Mouse (Mus musculus): ENCODE measurements around the gene Mip.

The Mip gene

DNA sequence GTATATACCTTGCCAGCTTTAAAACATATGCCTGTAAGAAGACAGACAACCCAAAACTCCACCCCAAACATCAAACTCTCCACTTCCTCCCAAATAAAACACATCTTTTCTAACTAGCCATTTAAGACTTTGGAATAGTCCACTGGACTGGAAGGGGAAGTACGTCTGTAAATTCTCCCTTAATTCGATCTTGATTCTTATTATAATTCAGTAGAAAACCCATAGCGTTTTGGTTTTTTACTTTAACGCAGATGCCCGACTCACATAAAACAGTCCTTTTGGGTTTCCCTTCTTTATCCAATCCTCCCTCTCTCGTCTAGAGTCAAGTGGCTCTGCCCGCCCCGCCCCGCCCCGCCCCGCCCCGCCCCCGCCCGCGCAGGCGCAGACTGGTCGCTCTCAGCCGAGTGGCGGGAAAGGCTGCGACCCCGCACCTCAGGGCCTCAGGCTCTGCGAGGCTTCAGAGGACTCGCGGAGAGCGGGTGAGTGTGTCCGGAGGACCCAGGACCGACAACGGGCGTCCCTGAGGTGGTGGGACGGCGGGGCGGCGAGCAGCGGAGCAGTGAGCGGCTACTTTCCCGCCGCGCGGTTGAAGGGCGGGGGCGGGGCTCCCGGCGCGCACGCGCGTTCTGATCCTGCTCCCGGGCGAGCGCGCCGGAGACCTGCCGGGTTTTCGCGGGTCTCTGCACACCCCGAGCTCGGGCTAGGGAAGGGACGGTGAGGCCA is 6.2 kb downstream of the Mip start, which contains the start of gene Timeless:
TSS of gene Timeless (plus strand) at position 369 of the 723 bp plus-strand sequence.
- TF ChIP-seq GATA4 (IDR thresholded peaks at IDR 0.05; ENCODE audit: insufficient replicate concordance, low read length): no peak

DNA sequence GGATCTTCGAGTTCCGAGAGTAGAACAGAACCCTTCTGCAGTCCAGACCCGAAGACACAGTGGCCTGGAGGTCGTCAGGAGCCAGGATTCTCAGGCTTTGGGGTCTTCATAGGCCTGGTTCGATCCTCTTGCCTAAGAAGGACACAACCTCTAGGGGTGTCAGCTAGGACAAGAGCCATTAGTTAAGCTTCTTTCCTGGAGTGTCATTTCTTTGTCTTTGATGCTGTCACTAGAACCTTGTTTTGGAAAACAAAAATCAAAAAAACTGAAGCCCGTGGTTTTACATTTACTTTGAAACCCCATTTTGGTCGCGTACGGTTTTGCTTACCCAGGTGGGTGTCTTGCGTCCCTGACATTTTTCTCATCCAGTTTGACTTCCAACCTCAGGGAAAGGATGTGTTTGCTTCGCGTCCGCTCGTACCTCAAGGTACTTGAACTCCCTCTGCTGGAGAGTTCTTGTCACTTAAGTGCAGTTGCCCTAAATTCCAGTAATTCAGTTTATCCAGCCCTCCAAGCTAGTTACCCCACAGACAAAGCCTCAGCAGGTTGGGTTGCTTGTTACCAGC is 6.9 kb downstream of the Mip start:
- no peak for TF ChIP-seq GATA4 (IDR thresholded peaks at IDR 0.05; ENCODE audit: insufficient replicate concordance, low read length)

DNA sequence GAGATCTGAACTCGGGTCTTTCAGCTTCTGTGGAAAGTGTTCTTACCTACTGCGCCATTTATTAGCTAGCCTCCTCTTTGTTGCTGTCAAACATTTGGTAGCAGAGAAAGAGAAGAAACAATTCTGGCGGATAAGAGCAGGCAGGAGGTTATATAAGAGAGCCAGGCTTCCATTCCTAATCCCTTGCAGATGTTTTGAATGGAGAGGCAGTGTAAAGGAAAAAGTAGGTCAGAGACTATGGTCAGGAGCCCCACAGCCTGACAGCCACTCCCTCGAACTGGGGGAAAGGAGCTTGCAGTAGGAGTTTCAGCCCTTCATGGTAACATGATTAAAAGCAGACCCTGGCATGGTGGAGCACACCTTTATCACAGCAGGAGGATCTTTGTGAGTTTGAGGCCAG is 10.7 kb downstream of the Mip start:
- TF ChIP-seq GATA4 (IDR thresholded peaks at IDR 0.05; ENCODE audit: insufficient replicate concordance, low read length): no peak

DNA sequence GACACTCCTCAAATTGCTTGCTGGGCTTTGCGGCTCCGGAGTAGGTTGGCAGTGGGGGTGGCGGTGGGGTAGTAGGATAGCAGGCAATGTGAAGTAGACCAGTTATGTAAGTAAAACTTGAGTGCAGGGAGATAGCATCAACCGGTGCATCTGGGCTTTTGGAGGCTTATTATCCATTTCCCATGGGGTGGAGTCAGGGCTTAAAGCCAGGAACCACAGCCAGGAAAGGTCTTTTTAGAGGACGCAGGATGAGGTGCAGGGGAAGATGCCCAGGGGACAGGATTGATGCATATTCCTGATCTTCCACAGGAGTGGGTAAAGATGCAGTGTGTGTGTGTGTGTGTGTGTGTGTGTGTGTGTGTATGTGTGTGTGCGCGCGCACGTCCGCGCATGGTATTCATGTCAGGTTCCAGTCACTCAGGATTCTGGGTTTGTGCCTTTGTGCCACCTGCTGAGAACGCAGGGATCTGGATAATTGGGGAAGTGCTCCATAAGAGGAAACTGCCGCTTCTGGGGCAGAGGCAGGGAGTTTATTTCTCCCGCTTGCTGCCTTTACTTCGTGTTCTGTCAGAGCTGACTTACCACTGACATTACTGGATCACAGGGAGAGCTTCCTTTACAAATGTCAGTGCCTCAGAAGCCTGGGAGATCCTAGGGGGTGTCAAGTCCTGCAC is 12.3 kb downstream of the Mip start:
- TF ChIP-seq GATA4 (IDR thresholded peaks at IDR 0.05; ENCODE audit: insufficient replicate concordance, low read length): no peak

DNA sequence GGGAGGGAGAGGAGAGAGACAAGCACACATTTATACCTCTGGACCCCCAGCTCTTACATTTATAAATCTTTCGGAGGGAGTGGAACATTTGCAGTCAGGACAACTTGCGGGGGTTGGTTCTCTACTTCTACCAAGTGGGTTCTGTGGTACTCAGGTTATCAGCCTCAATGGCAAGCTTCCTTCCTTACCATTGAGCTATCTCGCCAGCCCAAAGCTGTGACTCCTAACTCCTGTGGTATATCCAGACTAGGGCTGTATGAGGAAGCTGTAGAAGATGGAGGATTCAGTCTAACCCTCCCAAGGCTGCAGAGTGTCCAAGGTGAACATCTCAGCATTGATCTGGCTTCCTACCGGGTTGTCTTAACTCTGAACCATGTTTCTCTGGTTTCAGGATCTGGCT is 13.5 kb downstream of the Mip start:
- no peak for TF ChIP-seq GATA4 (IDR thresholded peaks at IDR 0.05; ENCODE audit: insufficient replicate concordance, low read length)

DNA sequence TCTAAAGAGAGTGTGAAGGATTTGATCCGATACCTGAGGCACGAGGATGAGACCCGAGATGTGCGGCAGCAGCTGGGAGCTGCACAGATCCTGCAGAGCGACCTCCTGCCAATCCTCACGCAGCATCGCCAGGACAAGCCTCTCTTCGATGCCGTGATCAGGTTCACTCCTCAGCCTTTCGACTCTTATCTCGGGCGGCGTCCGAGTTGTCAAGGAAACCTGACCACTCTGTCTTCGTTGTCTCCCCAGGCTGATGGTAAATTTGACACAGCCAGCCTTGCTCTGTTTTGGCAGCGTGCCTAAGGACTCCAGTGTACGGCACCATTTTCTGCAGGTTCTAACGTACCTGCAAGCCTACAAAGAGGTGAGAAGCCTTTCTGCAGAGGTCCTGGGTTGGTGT is 14.5 kb downstream of the Mip start:
- TF ChIP-seq GATA4 (IDR thresholded peaks at IDR 0.05; ENCODE audit: insufficient replicate concordance, low read length): no peak

DNA sequence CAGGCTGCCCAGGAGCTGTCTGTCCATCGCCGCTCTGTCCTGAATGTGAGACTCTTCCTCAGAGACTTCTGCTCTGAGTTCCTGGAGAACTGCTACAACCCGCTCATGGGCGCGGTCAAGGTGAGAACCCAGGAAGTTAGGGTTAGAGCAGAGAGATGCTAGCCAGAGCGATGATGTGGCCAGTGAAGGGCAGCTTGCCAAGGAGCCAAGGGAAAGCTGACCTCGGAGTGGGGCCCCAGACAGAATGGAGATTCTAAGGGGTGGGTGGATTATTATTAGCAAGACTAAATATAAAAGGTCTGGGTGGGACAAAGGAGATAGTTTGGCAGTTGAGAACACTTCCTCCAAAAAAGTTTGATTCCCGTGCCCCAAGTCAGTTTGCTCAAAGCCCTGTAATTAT is 17.6 kb downstream of the Mip start:
- TF ChIP-seq GATA4 (IDR thresholded peaks at IDR 0.05; ENCODE audit: insufficient replicate concordance, low read length): no peak

DNA sequence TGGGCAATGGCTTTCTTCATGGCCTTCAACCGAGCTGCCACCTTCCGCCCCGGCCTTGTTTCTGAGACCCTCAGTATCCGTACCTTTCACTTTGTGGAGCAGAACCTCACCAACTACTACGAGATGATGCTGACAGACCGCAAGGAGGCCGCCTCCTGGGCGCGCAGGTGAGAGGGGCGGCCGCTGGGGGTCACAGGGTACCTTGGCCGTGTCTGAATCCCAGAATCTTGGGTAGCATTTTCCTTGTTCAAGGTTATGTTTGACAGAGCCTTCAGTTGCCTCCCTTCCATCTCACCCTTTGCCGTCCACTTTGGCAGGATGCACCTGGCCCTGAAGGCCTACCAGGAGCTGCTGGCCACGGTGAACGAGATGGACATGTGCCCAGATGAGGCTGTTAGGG is 18.5 kb downstream of the Mip start:
- TF ChIP-seq GATA4 (IDR thresholded peaks at IDR 0.05; ENCODE audit: insufficient replicate concordance, low read length): no peak

DNA sequence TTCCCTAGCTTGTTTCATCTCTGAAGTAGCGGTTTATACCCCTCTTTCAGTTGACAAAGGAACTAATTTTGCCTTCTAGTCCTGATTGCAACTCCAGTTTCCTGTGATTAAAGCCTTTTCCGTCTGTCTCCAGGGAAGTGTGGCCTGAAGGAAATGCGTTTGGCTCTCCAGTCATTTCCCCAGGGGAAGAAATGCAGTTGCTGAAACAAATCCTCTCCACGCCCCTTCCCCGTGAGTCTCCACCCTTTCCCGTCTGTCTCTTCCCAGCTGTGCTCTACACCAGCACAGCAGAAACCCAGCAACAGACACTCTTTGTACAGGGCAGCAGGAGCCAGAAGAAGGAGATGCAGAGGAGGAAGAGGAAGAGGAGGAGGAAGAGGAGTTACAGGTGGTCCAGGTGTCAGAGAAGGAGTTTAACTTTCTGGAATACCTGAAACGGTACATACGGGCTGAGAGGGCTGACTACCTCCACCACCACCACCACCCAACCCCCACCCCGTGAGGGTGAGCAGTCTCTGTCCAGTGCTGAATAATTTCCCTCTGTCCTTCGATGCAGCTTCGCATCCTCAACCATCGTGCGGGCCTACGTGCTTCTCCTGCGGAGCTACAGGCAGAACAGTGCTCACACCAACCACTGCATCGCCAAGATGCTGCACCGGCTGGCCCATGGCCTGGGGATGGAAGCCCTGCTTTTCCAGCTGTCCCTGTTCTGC is 21.5 kb downstream of the Mip start:
- peak; percentile 68; the same call in 1 of the 2 replicates for TF ChIP-seq GATA4 (IDR thresholded peaks at IDR 0.05; ENCODE audit: insufficient replicate concordance, low read length)

DNA sequence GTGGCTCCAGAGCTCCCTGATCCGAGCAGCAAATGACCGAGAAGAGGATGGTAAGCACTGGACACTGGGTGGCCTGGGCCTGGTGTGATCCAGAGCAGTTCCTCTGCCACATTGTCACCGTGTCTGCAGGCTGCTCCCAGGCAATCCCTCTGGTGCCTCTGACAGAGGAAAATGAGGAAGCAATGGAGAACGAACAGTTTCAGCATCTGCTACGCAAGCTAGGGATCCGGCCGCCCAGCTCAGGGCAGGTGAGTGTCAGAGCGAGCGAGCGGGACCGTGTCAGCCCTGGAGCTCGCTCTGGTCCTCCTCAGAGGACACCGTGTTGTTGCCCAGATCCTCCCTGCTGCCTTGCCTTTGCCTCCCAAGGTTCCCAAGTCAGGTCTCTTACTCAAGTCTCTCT is 24.9 kb downstream of the Mip start:
- no peak for TF ChIP-seq GATA4 (IDR thresholded peaks at IDR 0.05; ENCODE audit: insufficient replicate concordance, low read length)

DNA sequence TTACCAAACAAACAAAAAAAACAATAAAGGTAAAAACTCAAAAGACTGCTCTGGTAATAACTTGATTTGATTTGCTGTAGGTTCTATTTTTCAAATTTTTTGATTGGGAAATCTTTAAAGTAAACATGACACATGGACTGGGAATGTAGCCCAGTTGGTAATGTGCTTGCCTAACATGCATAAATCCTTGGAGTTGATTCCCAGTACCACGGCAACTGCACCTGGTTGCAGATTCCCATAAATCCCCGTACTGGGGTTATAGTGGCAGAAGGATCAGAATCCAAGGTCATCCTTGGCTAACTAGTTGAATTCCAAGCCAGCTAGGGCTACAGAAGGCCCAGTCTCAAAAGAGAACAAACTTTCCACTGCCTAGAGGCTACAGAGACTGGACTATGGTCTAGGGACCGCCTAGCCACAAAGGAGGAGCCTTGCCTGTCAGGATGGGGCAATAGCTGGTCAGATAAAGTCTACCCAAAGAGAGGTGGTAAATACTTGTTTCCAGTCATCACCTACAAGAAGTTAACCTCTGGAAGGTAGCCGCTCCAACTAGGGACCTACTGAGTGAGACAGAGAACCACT is 28.1 kb downstream of the Mip start, which contains the start of gene Apon:
TSS of gene Apon (plus strand) at position 420 of the 579 bp plus-strand sequence.
- TF ChIP-seq GATA4 (IDR thresholded peaks at IDR 0.05; ENCODE audit: insufficient replicate concordance, low read length): no peak; the same call in 1 of the 2 replicates

DNA sequence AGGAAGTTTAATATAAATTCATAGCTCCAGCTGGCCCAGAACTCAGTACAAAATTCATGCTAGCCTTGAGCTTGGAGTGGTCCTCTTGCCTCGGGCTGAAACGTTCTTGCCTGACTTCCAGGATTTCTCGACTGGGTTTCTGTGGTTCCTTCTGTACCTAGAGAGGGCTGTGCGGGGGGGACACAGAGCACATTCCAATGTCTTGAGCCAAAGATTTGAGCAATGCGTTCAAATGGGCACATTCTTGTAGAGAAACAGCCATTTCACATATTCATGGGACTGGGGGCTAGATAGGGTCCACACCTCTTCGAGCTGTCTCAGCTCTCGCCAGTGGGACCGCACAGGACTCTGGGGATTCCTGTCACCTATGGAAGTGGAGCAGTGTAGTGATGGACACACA is 30.3 kb downstream of the Mip start:
- TF ChIP-seq GATA4 (IDR thresholded peaks at IDR 0.05; ENCODE audit: insufficient replicate concordance, low read length): no peak

DNA sequence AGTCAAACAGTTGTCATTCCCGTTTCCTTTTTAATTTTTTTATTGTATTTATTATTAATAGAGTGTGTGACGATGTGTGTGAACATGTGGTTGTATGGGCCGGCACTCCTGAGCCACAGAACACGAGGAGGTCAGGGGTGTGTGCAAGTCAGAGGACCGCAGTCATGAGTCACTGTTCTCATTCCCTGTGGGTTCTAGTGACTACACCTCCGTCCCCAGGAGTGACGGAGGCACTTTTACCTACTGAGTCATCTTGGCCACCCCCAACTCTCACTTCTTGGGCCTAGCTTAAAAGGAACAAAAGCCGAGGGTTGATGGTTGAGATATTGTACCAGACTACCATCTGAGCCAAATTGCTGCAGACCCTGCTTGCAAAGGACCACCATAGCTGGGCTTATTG is 30.7 kb downstream of the Mip start:
- TF ChIP-seq GATA4 (IDR thresholded peaks at IDR 0.05; ENCODE audit: insufficient replicate concordance, low read length): no peak

DNA sequence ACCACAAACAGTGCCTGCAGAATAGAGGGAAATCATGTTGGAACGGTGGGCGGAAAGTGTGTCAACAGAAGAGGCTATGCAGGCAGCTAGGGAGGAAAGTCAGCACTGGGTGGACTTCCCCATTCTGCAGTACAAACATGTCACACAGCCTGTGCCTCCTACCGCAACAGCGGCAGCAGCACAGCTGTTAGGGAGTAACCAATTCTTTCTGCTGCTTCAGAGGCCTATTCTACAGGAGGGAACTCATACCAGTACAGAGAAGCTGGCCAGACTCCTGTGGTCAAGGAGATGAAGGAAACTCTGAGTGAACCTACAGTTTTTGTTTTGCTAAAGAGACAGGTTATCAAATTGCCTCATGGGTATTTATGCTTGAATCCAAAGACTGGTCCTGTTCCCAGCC is 33.3 kb downstream of the Mip start:
- no peak for TF ChIP-seq GATA4 (IDR thresholded peaks at IDR 0.05; ENCODE audit: insufficient replicate concordance, low read length)

DNA sequence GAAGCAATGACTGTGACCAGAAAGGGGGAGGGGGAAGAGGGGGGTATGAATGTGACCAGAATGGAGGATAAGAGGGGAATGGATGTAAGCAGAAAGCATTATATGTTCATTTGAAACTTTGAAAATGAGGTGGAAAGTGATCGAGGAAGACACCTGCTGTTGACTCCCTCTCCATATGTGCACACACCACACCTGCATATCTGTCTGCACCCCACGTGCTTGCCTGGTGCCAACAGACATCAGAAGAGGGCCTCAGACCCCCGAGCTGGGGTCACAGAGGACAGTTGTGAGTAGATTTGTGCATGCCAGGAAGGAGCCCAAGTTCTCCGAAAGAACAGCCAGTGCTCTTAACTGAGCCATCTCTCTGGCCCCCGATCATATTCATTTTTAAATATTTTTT is 34.3 kb downstream of the Mip start:
- no peak for TF ChIP-seq GATA4 (IDR thresholded peaks at IDR 0.05; ENCODE audit: insufficient replicate concordance, low read length)
